In the genomic region with DNA sequence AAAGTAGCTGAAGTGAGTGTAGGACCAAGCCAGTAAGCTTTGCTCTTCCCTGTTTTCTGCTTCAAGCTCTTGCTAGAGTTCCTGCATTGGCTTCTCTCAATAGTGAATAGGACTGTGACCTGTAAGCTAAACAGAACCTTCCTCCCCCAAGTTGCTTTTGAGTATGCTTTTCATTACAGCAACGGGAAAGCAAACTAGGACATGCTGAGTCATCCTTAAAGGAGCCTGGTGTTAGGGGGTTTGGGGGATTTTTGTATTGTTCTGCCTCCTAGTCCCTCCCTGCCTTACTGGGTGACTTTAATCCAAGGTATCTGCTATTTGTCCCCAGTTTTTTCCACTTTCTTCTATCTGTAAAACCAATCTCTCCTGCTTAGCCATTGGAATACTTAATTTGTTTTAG, we compare ENCODE assay signal across 23 mouse cellular contexts. TPM values are rescaled to one million over a fixed set of nuclear protein-coding genes. Genes with fewer than 3 reads are reported as not detected.
"Had no signal": no experiment of that assay in that cellular context is flagged by ENCODE, and none has a peak within 500 bp of the region (broad histone marks: within the 10 kb centered on the region; RNA-seq: fewer than 3 reads in every experiment).

No protein-coding gene starts in this region.

- H3K9ac ChIP-seq: limb, embryonic 13.5 days; liver, embryonic 14.5 days; liver, postnatal 0 days; lung, embryonic 14.5 days; midbrain, embryonic 12.5 days; midbrain, embryonic 15.5 days; neural tube, embryonic 12.5 days; neural tube, embryonic 15.5 days had no signal

- H3K4me1 ChIP-seq: limb, embryonic 10.5 days; limb, embryonic 13.5 days; midbrain, embryonic 12.5 days; midbrain, embryonic 15.5 days; neural tube, embryonic 12.5 days; neural tube, embryonic 15.5 days had no signal

- H3K27me3 ChIP-seq: limb, embryonic 13.5 days; midbrain, embryonic 12.5 days; midbrain, embryonic 15.5 days; neural tube, embryonic 12.5 days; neural tube, embryonic 15.5 days had no signal

- H3K4me3 ChIP-seq: layer of hippocampus, adult 2 months; limb, embryonic 10.5 days; limb, embryonic 13.5 days; midbrain, embryonic 12.5 days; midbrain, embryonic 15.5 days; neural tube, embryonic 12.5 days; neural tube, embryonic 15.5 days had no signal

- DNase-seq: kidney, adult 18-20 months; kidney, postnatal 25 days; layer of hippocampus, adult 9-11 months; liver, postnatal 0 days; lung, embryonic 14.5 days; right cerebral cortex, postnatal 25 days; spleen, adult 18-20 months; thymus, postnatal 25 days had no signal

- H3K4me2 ChIP-seq: limb, embryonic 13.5 days; liver, embryonic 11.5 days; lung, embryonic 14.5 days; midbrain, embryonic 12.5 days; midbrain, embryonic 15.5 days; neural tube, embryonic 12.5 days; neural tube, embryonic 15.5 days had no signal

- H3K9me3 ChIP-seq: limb, embryonic 10.5 days; limb, embryonic 13.5 days; midbrain, embryonic 12.5 days; midbrain, embryonic 15.5 days; neural tube, embryonic 12.5 days; neural tube, embryonic 15.5 days had no signal

- H3K27ac ChIP-seq: kidney, postnatal 0 days; layer of hippocampus, adult 2 months; limb, embryonic 10.5 days; limb, embryonic 13.5 days; liver, embryonic 14.5 days; macrophage; midbrain, embryonic 12.5 days; midbrain, embryonic 15.5 days; neural tube, embryonic 12.5 days; neural tube, embryonic 15.5 days had no signal

- H3K36me3 ChIP-seq: limb, embryonic 10.5 days; limb, embryonic 13.5 days; midbrain, embryonic 12.5 days; midbrain, embryonic 15.5 days; neural tube, embryonic 12.5 days; neural tube, embryonic 15.5 days had no signal

- ATAC-seq: liver, postnatal 0 days; lung, postnatal 0 days; midbrain, embryonic 15.5 days had no signal

RNA-seq across cellular contexts. Expression of a gene that starts 24.4 kb away (rescaled TPM):
- total RNA-seq: megakaryocyte, adult 5-6 weeks had no signal
- polyA plus RNA-seq: liver, postnatal 0 days; lung, postnatal 0 days; macrophage had no signal

RNA-seq across cellular contexts. Expression of a gene that starts 24.6 kb away (rescaled TPM):
- polyA plus RNA-seq: large intestine, adult 2 months; liver, embryonic 11.5 days; lung, embryonic 14.5 days; lung, postnatal 0 days; macrophage; thymus, postnatal 0 days had no signal
